Mouse (Mus musculus) MEL (cell line): Measurements from ENCODE around the gene Cecr2. TPM values are rescaled to one million over a fixed set of nuclear protein-coding genes. Genes with fewer than 3 reads are reported as not detected.

ENCODE experiments used
- DNase-seq: peaks from one replicate; pipeline ENCODE4 v3.0.0; 2011; ENCODE audit warnings: low read depth, low spot score
- H3K27ac ChIP-seq: 2 replicates; pipeline ENCODE4 v1.5.1; 2012; ENCODE audit warnings: low read depth, mild to moderate bottlenecking, control low read depth, low read length, moderate library complexity; ENCODE audit not compliant: control insufficient read depth
- H3K27me3 ChIP-seq, 2 experiments: fragments of 150-350 bp in 1 of 2; sonication (generic) in 1 of 2; 2 replicates each; pipeline ENCODE4 v1.6.1; 2012; ENCODE audit warnings: low read length in 2 of 2, mild to moderate bottlenecking in 2 of 2, improper control_type of control experiment in 1 of 2, moderate library complexity in 1 of 2; ENCODE audit not compliant: insufficient read depth in 2 of 2, control insufficient read depth in 1 of 2
- H3K36me3 ChIP-seq, 2 experiments: 2 replicates each; pipeline ENCODE4 v1.6.1; 2012 to 2014; ENCODE audit warnings: low read length in 2 of 2, improper control_type of control experiment in 1 of 2, inconsistent platforms in 1 of 2, mild to moderate bottlenecking in 1 of 2; ENCODE audit not compliant: insufficient read depth in 2 of 2, control insufficient read depth in 1 of 2
- H3K4me1 ChIP-seq, 2 experiments: fragments of 150-350 bp in 1 of 2; sonication (generic) in 1 of 2; 2 replicates each; pipeline ENCODE4 v1.6.1; 2012; ENCODE audit warnings: low read length in 2 of 2, improper control_type of control experiment in 1 of 2, mild to moderate bottlenecking in 1 of 2; ENCODE audit not compliant: insufficient read depth in 2 of 2, control insufficient read depth in 1 of 2
- H3K4me3 ChIP-seq, 2 experiments: fragments of 150-350 bp in 1 of 2; sonication (generic) in 1 of 2; 2 replicates each; pipeline ENCODE4 v1.5.1; 2012; ENCODE audit warnings: low read depth in 2 of 2, low read length in 2 of 2, mild to moderate bottlenecking in 2 of 2, moderate library complexity in 2 of 2, control low read depth in 1 of 2, improper control_type of control experiment in 1 of 2; ENCODE audit not compliant: control insufficient read depth in 1 of 2, insufficient read depth in 1 of 2
- H3K79me2 ChIP-seq: 2 replicates; pipeline ENCODE4 v1.6.1; 2012; ENCODE audit warnings: mild to moderate bottlenecking, low read length, moderate library complexity; ENCODE audit not compliant: control insufficient read depth, poor library complexity, insufficient read depth
- H3K9ac ChIP-seq: 2 replicates; pipeline ENCODE4 v1.6.1; 2012; ENCODE audit warnings: low read depth, mild to moderate bottlenecking, control low read depth, low read length, moderate library complexity; ENCODE audit not compliant: control insufficient read depth, poor library complexity, severe bottlenecking
- H3K9me3 ChIP-seq: fragments of 150-350 bp; sonication (generic); replicated peaks from 2 replicates; pipeline ENCODE4 v1.6.1; 2012; ENCODE audit warnings: mild to moderate bottlenecking, low read length, improper control_type of control experiment, moderate library complexity; ENCODE audit not compliant: insufficient read depth
- CTCF ChIP-seq, 3 experiments: IDR thresholded peaks in 2 of 3; conservative IDR thresholded peaks in 1 of 3; 2 replicates each; pipeline ENCODE4 v1.5.1; 2011 to 2012; ENCODE audit warnings: low read length in 3 of 3, low read depth in 2 of 3, mild to moderate bottlenecking in 2 of 3, improper control_type of control experiment in 1 of 3, inconsistent platforms in 1 of 3, mixed read lengths in 1 of 3, moderate library complexity in 1 of 3; ENCODE audit not compliant: control insufficient read depth in 1 of 3, insufficient read depth in 1 of 3, poor library complexity in 1 of 3, severe bottlenecking in 1 of 3
- ETS1 ChIP-seq: IDR thresholded peaks from 2 replicates; pipeline ENCODE4 v1.6.1; 2012; ENCODE audit warnings: low read depth, mild to moderate bottlenecking, inconsistent platforms, low read length, improper control_type of control experiment, moderate library complexity
- GATA1 ChIP-seq: IDR thresholded peaks from 2 replicates; pipeline ENCODE4 v1.6.1; 2011; ENCODE audit warnings: low read depth, low read length, improper control_type of control experiment
- JUND ChIP-seq: IDR thresholded peaks from 2 replicates; pipeline ENCODE4 v1.6.1; 2011; ENCODE audit warnings: low read depth, mild to moderate bottlenecking, improper control_type of control experiment, low read length
- KAT2A ChIP-seq: conservative IDR thresholded peaks from 2 replicates; pipeline ENCODE4 v1.6.1; 2012; ENCODE audit warnings: low read depth, low read length, improper control_type of control experiment, inconsistent platforms
- MYB ChIP-seq: IDR thresholded peaks from 2 replicates; pipeline ENCODE4 v1.6.1; 2011; ENCODE audit warnings: mild to moderate bottlenecking, low read depth, low read length, improper control_type of control experiment
- NRF1 ChIP-seq: IDR thresholded peaks from 2 replicates; pipeline ENCODE4 v1.6.1; 2014; ENCODE audit warnings: low read depth, mild to moderate bottlenecking, inconsistent platforms, low read length, improper control_type of control experiment, moderate library complexity; ENCODE audit not compliant: poor library complexity, insufficient read depth, severe bottlenecking
- POLR2A ChIP-seq, 2 experiments: IDR thresholded peaks; 2 replicates each; pipeline ENCODE4 v1.6.1; 2011 to 2012; ENCODE audit warnings: low read length in 2 of 2, mild to moderate bottlenecking in 2 of 2, control low read depth in 1 of 2, improper control_type of control experiment in 1 of 2, low read depth in 1 of 2, moderate library complexity in 1 of 2; ENCODE audit not compliant: control insufficient read depth in 1 of 2, insufficient read depth in 1 of 2, poor library complexity in 1 of 2
- POLR2AphosphoS2 ChIP-seq: IDR thresholded peaks from 2 replicates; pipeline ENCODE4 v1.6.1; 2011; ENCODE audit warnings: low read length, improper control_type of control experiment
- RAD21 ChIP-seq: IDR thresholded peaks from 2 replicates; pipeline ENCODE4 v1.6.1; 2011; ENCODE audit warnings: mild to moderate bottlenecking, low read depth, low read length, improper control_type of control experiment
- RCOR1 ChIP-seq: IDR thresholded peaks from 2 replicates; pipeline ENCODE4 v1.6.1; 2012; ENCODE audit warnings: low read depth, mild to moderate bottlenecking, inconsistent platforms, low read length, improper control_type of control experiment
- SIN3A ChIP-seq: IDR thresholded peaks from 2 replicates; pipeline ENCODE4 v1.6.1; 2012; ENCODE audit warnings: low read length, improper control_type of control experiment, inconsistent platforms
- SMC3 ChIP-seq: IDR thresholded peaks from 2 replicates; pipeline ENCODE4 v1.6.1; 2011; ENCODE audit warnings: low read depth, low read length, improper control_type of control experiment
- UBTF ChIP-seq: IDR thresholded peaks from 2 replicates; pipeline ENCODE4 v1.6.1; 2012; ENCODE audit warnings: low read depth, mild to moderate bottlenecking, inconsistent platforms, low read length, improper control_type of control experiment, moderate library complexity, borderline replicate concordance; ENCODE audit not compliant: insufficient read depth
- USF1 ChIP-seq: IDR thresholded peaks from 2 replicates; pipeline ENCODE4 v1.6.1; 2014; ENCODE audit warnings: low read depth, mild to moderate bottlenecking, inconsistent platforms, low read length, improper control_type of control experiment, moderate library complexity
- ZC3H11A ChIP-seq: IDR thresholded peaks from 2 replicates; pipeline ENCODE4 v1.6.1; 2012; ENCODE audit warnings: low read depth, mild to moderate bottlenecking, inconsistent platforms, low read length, improper control_type of control experiment
- polyA plus RNA-seq, 2 experiments: library from polyadenylated mRNA; stranded (reverse) in 1 of 2; unstranded in 1 of 2; fragments of >175 nt in 1 of 2; fragments of >200 nt in 1 of 2; gene quantifications; 2 replicates each; pipeline versions ENCODE4 v1.2.1 to v1.2.4; 2012; ENCODE audit warnings: low replicate concordance in 2 of 2, low read depth in 1 of 2; ENCODE audit not compliant: insufficient read length in 2 of 2, insufficient read depth in 1 of 2, missing spikeins in 1 of 2
- total RNA-seq: library from RNA; depleted of rRNA; stranded (reverse); fragments of 300-350 nt; gene quantifications from 2 replicates; pipeline ENCODE4 v1.2.3, GENCODE M21; 2012

Cecr2 gene
- total and polyA plus RNA-seq, 3 experiments: 4.0 to 8.7 TPM; not detected in 1

DNA sequence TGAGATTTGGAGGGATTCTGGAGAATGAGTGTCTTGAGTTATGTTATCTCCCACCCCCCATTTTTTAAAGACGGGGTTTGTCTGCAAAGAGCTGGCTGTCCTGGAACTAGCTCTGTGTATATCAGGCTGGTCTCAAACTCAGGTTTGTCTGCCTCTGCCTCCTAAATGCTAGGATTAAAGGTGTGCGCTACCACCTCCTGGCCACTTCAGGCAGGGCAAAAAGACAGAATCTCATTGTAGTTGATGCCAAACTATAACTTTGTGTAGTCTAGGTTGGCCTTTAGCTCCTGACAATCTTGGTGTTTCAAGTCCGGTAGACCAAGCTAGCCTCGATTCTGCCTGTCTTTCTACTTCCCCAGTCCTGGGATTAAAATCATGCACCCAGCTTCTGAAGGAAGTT, 8.7 kb downstream of the Cecr2 start:
- Histone ChIP-seq H3K36me3 (no peaks in the 10 kb centered on the region; a peak in 1 of 4 replicates), H3K4me1 (no peaks in the 10 kb centered on the region; a peak in 1 of 4 replicates), H3K79me2 (peaks cover 5% of the 10 kb centered on the region), H3K9ac (no peak overlapping the region), H3K27me3 (no peaks in the 10 kb centered on the region), H3K27ac (no peak overlapping the region)
- peak; percentile 19 for DNase-seq
- no peak for TF ChIP-seq MYB
- no peak for TF ChIP-seq UBTF
- peak in 2 of 3 experiments; percentile 40 to 58; a peak in 4 of 6 replicates for TF ChIP-seq CTCF (IDR thresholded peaks at IDR 0.05 in 2 of 3, conservative IDR thresholded peaks at IDR 0.05 in 1 of 3; ENCODE audit: control insufficient read depth in 1 of 3, insufficient read depth in 1 of 3, low read depth in 2 of 3, low read length in 3 of 3, poor library complexity in 1 of 3, severe bottlenecking in 1 of 3)
- peak; percentile 52 for TF ChIP-seq RAD21
- TF ChIP-seq POLR2A (IDR thresholded peaks at IDR 0.05; ENCODE audit: control insufficient read depth in 1 of 2, insufficient read depth in 1 of 2, low read depth in 1 of 2, low read length in 2 of 2, poor library complexity in 1 of 2): no peak
- TF ChIP-seq SMC3: peak; percentile 62
- TF ChIP-seq ETS1: no peak
- no peak for TF ChIP-seq SIN3A
- TF ChIP-seq ZC3H11A: peak; percentile 29; the same call in 1 of the 2 replicates
- TF ChIP-seq, all 39 proteins: peak for 4
- H3K4me3 ChIP-seq: no peak overlapping the region
- H3K9me3 ChIP-seq: no peaks in the 10 kb centered on the region

DNA sequence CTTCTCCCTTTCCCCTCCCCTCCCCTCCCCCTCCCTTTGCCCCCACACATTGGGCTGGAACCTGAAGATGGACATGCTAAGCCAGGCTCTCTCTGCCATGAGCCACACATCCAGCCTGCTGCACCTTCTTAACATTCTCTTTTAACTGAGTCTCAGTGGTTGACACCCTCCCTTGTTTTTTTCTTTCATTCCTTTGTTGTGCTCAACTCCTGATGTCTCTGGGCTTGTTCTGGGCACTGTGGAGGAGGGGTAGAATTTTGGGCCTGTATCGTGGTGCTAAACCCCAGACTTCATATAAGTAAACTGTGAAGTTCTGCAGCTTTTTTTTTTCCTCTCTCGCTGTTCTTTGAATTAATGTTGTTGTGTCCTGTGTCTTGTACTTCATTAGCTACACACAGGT, 9.8 kb downstream of the Cecr2 start:
- Histone ChIP-seq H3K79me2 (peaks cover 5% of the 10 kb centered on the region), H3K4me3 (no peak overlapping the region), H3K27ac (no peak overlapping the region)
- TF ChIP-seq POLR2AphosphoS2 (no peak), RCOR1 (no peak), RAD21 (no peak), SIN3A (no peak), NRF1 (no peak), CTCF (IDR thresholded peaks at IDR 0.05 in 2 of 3, conservative IDR thresholded peaks at IDR 0.05 in 1 of 3; ENCODE audit: control insufficient read depth in 1 of 3, insufficient read depth in 1 of 3, low read depth in 2 of 3, low read length in 3 of 3, poor library complexity in 1 of 3, severe bottlenecking in 1 of 3) (no peak), KAT2A (no peak), GATA1 (no peak), USF1 (no peak), JUND (no peak)
- TF ChIP-seq, all 39 proteins: peak for 0
- no peaks in the 10 kb centered on the region for H3K27me3 ChIP-seq
- H3K4me1 ChIP-seq: no peaks in the 10 kb centered on the region; a peak in 1 of 4 replicates
- no peaks in the 10 kb centered on the region; a peak in 1 of 4 replicates for H3K36me3 ChIP-seq
- no peak overlapping the region for H3K9ac ChIP-seq
- DNase-seq: no peak
- H3K9me3 ChIP-seq: no peaks in the 10 kb centered on the region
